In the genomic region with DNA sequence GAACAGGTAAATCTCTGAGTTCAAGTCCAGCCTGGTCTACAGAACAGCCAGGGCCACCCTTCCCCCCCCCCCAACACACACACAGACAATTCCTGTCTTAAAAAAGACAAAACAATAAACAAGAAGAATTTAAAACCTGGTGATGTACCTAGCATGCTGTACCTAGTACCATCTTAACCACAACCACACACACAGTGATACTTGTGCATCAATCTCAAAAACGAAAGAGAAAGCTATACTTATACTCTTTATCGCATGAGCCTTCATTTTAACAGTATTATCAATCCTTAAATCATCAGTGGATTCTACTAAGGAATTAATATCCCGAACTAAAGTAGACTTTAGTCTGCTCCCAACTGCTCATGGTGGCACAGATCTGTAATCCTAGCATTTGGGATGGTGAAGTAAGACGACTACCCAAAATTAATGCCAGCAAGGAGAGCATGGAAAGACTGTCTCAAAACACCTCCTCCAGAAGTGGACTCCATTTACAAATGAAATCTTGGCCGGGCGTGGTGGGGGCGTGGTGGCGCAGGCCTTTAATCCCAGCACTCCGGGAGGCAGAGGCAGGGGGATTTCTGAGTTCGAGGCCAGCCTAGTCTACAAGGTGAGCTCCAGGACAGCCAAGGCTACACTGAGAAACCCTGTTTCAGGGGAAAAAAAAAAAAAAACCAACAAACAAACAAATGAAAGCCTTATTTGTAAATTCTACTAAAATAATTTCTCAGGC, we compare ENCODE assay signal across 1 mouse cellular context.
TF ChIP-seq lines count a peak whose summit lies in the region.

No protein-coding gene starts in this region.

TF ChIP-seq in CH12.LX, 34 proteins besides CTCF, POLR2A, EP300 and RAD21 (continued from another document):
- no peak for TF ChIP-seq E2F4 (IDR thresholded peaks at IDR 0.05; ENCODE audit: insufficient replicate concordance, low read depth, low read length)
- TF ChIP-seq ZKSCAN1 (IDR thresholded peaks at IDR 0.05; ENCODE audit: borderline replicate concordance, low read depth, low read length): no peak
- no peak for TF ChIP-seq BHLHE40 (IDR thresholded peaks at IDR 0.05; ENCODE audit: low read depth, low read length)
- TF ChIP-seq CHD1 (IDR thresholded peaks at IDR 0.05; ENCODE audit: low read depth, low read length): no peak
